Mouse (Mus musculus) limb, embryonic 14.5 days (tissue): Measurements from ENCODE around the gene Rgmb. TPM values are rescaled to one million over a fixed set of nuclear protein-coding genes. Genes with fewer than 3 reads are reported as not detected.

Source experiments
- ATAC-seq: fragments of 200-750 bp; cut with Nextera tagmentation; 2 replicates; pipeline ENCODE4 v1.8.0; 2017; ENCODE audit warnings: low read depth, moderate number of reproducible peaks, moderate TSS enrichment; ENCODE audit not compliant: low FRiP score
- DNase-seq: peaks from one replicate; pipeline ENCODE4 v3.0.0-alpha.2; 2015; ENCODE audit warnings: low spot score
- H3K27ac ChIP-seq: fragments of 300-500 bp; sonication (generic); replicated peaks from 2 replicates; pipeline ENCODE4 v1.5.1; 2014; ENCODE audit warnings: low read depth, mild to moderate bottlenecking, low read length, moderate library complexity, mixed read lengths
- H3K27me3 ChIP-seq: fragments of 300-500 bp; sonication (generic); 2 replicates; pipeline ENCODE4 v1.6.1; 2014; ENCODE audit warnings: low read length, mixed read lengths; ENCODE audit not compliant: control insufficient read depth, insufficient read depth
- H3K36me3 ChIP-seq: fragments of 300-500 bp; sonication (generic); 2 replicates; pipeline ENCODE4 v1.6.1; 2014; ENCODE audit warnings: mild to moderate bottlenecking, low read length, moderate library complexity, mixed read lengths; ENCODE audit not compliant: control insufficient read depth, insufficient read depth
- H3K4me1 ChIP-seq: fragments of 300-500 bp; sonication (generic); 2 replicates; pipeline ENCODE4 v1.6.1; 2014; ENCODE audit warnings: antibody characterized with exemption, low read length, mixed read lengths; ENCODE audit not compliant: control insufficient read depth, insufficient read depth
- H3K4me2 ChIP-seq: fragments of 300-500 bp; sonication (generic); replicated peaks from 2 replicates; pipeline ENCODE4 v1.6.1; 2014; ENCODE audit warnings: low read depth, mild to moderate bottlenecking, low read length, moderate library complexity; ENCODE audit not compliant: severe bottlenecking
- H3K4me3 ChIP-seq: fragments of 300-500 bp; sonication (generic); replicated peaks from 2 replicates; pipeline ENCODE4 v1.5.1; 2014; ENCODE audit warnings: low read length
- H3K9ac ChIP-seq: fragments of 300-500 bp; sonication (generic); 2 replicates; pipeline ENCODE4 v1.6.1; 2014; ENCODE audit warnings: mild to moderate bottlenecking, low read depth, low read length, moderate library complexity; ENCODE audit not compliant: severe bottlenecking
- H3K9me3 ChIP-seq: fragments of 300-500 bp; sonication (generic); 2 replicates; pipeline ENCODE4 v1.6.1; 2016; ENCODE audit warnings: low read length; ENCODE audit not compliant: control insufficient read depth
- POLR2A ChIP-seq: fragments of 200-500 bp; IDR thresholded peaks from 2 replicates; pipeline ENCODE4 v1.8.0; 2012; ENCODE audit warnings: inconsistent platforms, mild to moderate bottlenecking, moderate library complexity, borderline replicate concordance; ENCODE audit not compliant: insufficient read depth, insufficient read length; ENCODE audit errors: extremely low read depth
- WGBS: fragments of 180-500 bp; shearing (Covaris S2); extraction: QIAGEN DNeasy Blood & Tissue Kit; methylation state at CpG from one replicate; pipeline ENCODE4 v1.1.7; 2014; 5-methylcytosine and 5-hydroxymethylcytosine counted together
- polyA plus RNA-seq, 2 experiments: library from polyadenylated mRNA; depleted of rRNA in 1 of 2; stranded (reverse) in 1 of 2; unstranded in 1 of 2; fragments of >200 nt; fragmentation: Nextera tagmentation in 1 of 2; extraction: Ambion mirVana in 1 of 2; gene quantifications; 2 replicates each; pipeline versions ENCODE4 v1.2.1 to v1.2.3; 2012 to 2014

Gene Rgmb
- polyA plus RNA-seq, 2 experiments: 37.7 to 52.0 TPM

- 88% methylated on average over 2 of the region's 2 CpGs for WGBS
- no peak for TF ChIP-seq POLR2A
- no peaks in the 10 kb centered on the region for H3K9me3 ChIP-seq
- H3K27ac ChIP-seq: no peak overlapping the region
- no peaks in the 10 kb centered on the region for H3K36me3 ChIP-seq
- H3K4me2 ChIP-seq: no peak overlapping the region
- H3K4me1 ChIP-seq: no peaks in the 10 kb centered on the region
- ATAC-seq (no peak), DNase-seq (no peak)
- no peak overlapping the region for H3K4me3 ChIP-seq
- H3K9ac ChIP-seq: no peak overlapping the region
- H3K27me3 ChIP-seq: no peaks in the 10 kb centered on the region
Observed at GRCm38 (mm10) chr17:15853121-15853520, 22.3 kb upstream of the Rgmb start.

GRCm38 (mm10) chr17:15850544-15850943 is 19.7 kb upstream of the Rgmb start:
- H3K9ac ChIP-seq: no peak overlapping the region
- H3K27me3 ChIP-seq: no peaks in the 10 kb centered on the region
- DNase-seq (no peak), ATAC-seq (no peak)
- no peak for TF ChIP-seq POLR2A
- 72% methylated on average over 3 of the region's 3 CpGs for WGBS
- H3K36me3 ChIP-seq: no peaks in the 10 kb centered on the region
- no peak overlapping the region for H3K27ac ChIP-seq
- H3K4me1 ChIP-seq: no peaks in the 10 kb centered on the region
- no peak overlapping the region for H3K4me3 ChIP-seq
- no peak overlapping the region for H3K4me2 ChIP-seq
- no peaks in the 10 kb centered on the region for H3K9me3 ChIP-seq

GRCm38 (mm10) chr17:15841425-15841824 is 10.6 kb upstream of the Rgmb start:
- Histone ChIP-seq H3K27me3 (no peaks in the 10 kb centered on the region), H3K4me1 (no peaks in the 10 kb centered on the region), H3K4me3 (no peak overlapping the region), H3K36me3 (no peaks in the 10 kb centered on the region), H3K27ac (no peak overlapping the region), H3K9ac (no peak overlapping the region), H3K4me2 (no peak overlapping the region), H3K9me3 (no peaks in the 10 kb centered on the region)
- TF ChIP-seq POLR2A: no peak
- ATAC-seq (no peak), DNase-seq (no peak)
- 81% methylated on average over 2 of the region's 2 CpGs for WGBS

- Histone ChIP-seq H3K9me3 (no peaks in the 10 kb centered on the region), H3K27ac (no peak overlapping the region), H3K27me3 (0 out of 2 replicates have a peak, but pooled peaks cover 7% of the 10 kb centered on the region), H3K4me2 (no peak overlapping the region), H3K36me3 (no peaks in the 10 kb centered on the region), H3K9ac (no peak overlapping the region), H3K4me1 (peaks cover 6% of the 10 kb centered on the region; the same call in 1 of the 2 replicates), H3K4me3 (no peak overlapping the region)
- no peak for DNase-seq
- WGBS: 47% methylated on average over 5 of the region's 5 CpGs
- no peak for ATAC-seq
- no peak for TF ChIP-seq POLR2A
Observed at GRCm38 (mm10) chr17:15832398-15832797, 1.6 kb upstream of the Rgmb start.

DNA sequence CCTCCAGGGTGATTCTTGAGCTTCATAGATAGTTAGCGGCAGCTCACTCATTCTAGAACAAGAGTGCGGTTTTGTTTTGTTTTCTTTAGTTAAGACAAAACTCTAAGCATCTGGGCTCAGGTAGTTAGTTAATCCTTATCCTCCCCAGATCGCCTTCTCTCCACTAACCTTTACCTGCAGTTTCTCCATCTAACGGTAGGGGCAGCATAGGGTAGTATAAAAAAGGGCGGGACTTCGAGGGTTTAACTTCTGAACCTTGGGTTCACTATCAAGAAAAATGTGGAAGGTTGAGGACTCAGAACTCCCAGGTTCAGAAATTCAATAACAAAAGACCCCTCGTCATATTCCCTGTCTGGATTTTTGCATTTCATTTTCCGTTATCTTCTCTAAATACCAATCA is 971 bp upstream of the Rgmb start:
- 22% methylated on average over 8 of the region's 8 CpGs for WGBS
- no peak for TF ChIP-seq POLR2A
- Histone ChIP-seq H3K27ac (no peak overlapping the region), H3K4me3 (no peak overlapping the region), H3K4me1 (peaks cover 9% of the 10 kb centered on the region; the same call in 1 of the 2 replicates), H3K9ac (no peak overlapping the region), H3K9me3 (no peaks in the 10 kb centered on the region), H3K4me2 (no peak overlapping the region), H3K27me3 (0 out of 2 replicates have a peak, but pooled peaks cover 7% of the 10 kb centered on the region), H3K36me3 (no peaks in the 10 kb centered on the region)
- ATAC-seq (no peak), DNase-seq (no peak)
